Mouse (Mus musculus) layer of hippocampus, adult 2 months (tissue): ENCODE results near the gene Adamts17. TPM values are rescaled to one million over a fixed set of nuclear protein-coding genes. Genes with fewer than 3 reads are reported as not detected.

ENCODE experiments used
- DNase-seq, 2 experiments: peaks; one replicate each; pipeline ENCODE4 v3.0.0; 2022; ENCODE audit warnings: low spot score in 2 of 2
- H3K27ac ChIP-seq: fragments of 200-600 bp; 2 replicates; pipeline ENCODE4 v1.8.1; 2022
- H3K4me3 ChIP-seq: fragments of 200-600 bp; 2 replicates; pipeline ENCODE4 v1.8.1; 2022; ENCODE audit warnings: mild to moderate bottlenecking
- CTCF ChIP-seq: fragments of 200-600 bp; conservative IDR thresholded peaks from 2 replicates; pipeline ENCODE4 v1.8.1; 2022; ENCODE audit warnings: antibody characterized with exemption, mild to moderate bottlenecking, moderate library complexity
- total RNA-seq, 2 experiments: library from RNA; stranded (reverse); gene quantifications; 2 replicates each; pipeline ENCODE4 v1.2.3; 2021

Adamts17 gene
- total RNA-seq, 2 experiments from 2014 or later, result 27.3 to 32.7 TPM

DNA sequence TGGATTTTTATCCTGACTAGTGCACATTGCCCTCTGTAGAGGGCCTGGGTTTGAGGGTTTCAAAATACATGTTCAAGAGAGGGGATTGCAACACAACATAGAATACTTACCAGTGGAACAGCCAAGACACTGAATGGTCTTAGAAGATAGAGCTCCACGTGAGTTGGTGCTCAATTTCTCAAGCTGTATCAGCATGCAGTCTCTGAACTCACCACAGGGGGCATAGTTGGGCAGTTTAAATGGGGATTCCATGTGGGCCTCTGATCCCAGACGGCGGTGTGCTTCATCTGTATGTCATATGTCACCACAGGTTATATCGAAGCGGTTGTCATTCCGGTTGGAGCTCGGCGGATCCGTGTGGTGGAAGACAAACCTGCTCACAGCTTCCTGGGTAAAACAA lies 222.2 kb downstream of the Adamts17 start:
- Histone ChIP-seq H3K4me3 (no peak overlapping the region), H3K27ac (no peak overlapping the region)
- peak; percentile 77 for TF ChIP-seq CTCF
- peak in 1 of 2 experiments; percentile 60 for DNase-seq

DNA sequence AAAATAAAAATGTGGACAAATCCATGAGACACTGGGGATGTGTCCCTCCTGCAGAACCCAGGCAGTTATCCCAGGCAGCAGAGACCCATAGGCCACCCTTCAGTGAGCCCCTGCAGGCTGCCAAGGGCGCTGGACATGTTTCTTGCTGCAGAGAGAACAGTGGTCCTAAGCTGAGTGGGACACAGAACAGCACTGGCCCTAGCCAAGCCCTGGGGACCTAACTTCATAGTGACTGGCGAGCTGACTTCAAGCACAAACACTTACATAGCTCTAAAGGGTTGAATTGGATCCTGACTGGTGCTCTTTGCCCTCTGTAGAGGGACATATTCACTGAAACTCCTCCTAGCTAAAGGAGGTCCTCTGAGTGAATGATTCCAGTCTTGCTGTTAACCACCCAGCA lies 223.0 kb downstream of the Adamts17 start:
- DNase-seq, result no peak
- TF ChIP-seq CTCF, result no peak
- Histone ChIP-seq H3K4me3 (no peak overlapping the region), H3K27ac (no peak overlapping the region)

GRCm38 (mm10) chr7:67064627-67065305 lies 225.2 kb downstream of the Adamts17 start:
- no peak for TF ChIP-seq CTCF
- H3K27ac ChIP-seq, result peak overlapping the region; percentile 64
- H3K4me3 ChIP-seq, result no peak overlapping the region
- peak; percentile 49 for DNase-seq

DNA sequence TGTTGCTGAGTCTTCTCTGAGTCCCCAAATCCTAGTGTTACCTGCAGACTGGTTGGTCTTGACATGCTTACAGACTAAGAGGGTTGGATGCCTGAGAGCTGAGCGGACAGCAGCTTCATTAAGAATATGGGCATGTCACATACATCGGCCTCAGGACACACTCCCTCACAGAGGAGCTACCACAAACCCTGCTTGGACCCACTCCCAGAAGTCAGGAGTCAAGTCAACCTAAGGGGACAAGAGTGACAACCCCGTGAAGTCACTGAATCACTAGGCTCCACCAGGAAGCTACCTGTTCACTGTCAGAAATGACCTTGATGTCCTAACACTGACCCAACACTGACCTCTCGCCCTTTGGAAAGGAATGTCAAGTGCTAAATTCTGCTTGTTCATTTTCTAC lies 226.1 kb downstream of the Adamts17 start:
- no peak for DNase-seq
- H3K4me3 ChIP-seq, result no peak overlapping the region
- H3K27ac ChIP-seq, result no peak overlapping the region
- no peak for TF ChIP-seq CTCF

DNA sequence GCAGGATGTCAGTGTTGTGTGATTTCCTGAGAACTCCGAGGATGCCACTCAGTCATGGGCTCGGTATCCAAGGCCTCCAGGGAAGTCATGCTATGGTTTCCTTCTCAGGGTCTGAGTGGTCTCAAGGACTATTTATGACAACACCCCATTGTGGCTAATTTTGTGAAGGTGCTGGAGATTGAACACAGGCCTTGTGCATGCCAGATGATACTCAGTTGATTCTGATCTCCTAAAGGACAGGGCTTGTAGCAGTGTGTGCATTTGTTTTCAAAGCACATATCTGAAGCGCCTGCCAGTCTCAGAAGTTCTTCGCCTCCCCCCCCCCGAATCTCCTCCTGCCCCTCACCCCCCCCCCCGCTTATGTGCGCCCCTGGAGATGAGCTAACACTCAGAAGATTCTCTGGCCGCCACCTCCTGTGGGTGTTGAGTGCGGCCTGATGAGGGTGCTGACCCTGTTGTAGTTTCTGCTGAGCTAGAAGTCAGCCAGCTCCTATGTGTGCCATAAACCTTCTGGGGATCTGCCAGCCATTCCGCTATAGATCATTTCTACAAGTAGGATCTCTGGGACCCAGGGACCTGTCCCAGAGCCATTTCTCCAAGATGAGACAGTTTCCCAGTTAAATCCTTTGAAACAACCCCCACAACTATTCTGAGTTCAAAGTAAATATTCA lies 232.6 kb downstream of the Adamts17 start:
- no peak for DNase-seq
- Histone ChIP-seq H3K27ac (no peak overlapping the region), H3K4me3 (no peak overlapping the region)
- TF ChIP-seq CTCF, result no peak

DNA sequence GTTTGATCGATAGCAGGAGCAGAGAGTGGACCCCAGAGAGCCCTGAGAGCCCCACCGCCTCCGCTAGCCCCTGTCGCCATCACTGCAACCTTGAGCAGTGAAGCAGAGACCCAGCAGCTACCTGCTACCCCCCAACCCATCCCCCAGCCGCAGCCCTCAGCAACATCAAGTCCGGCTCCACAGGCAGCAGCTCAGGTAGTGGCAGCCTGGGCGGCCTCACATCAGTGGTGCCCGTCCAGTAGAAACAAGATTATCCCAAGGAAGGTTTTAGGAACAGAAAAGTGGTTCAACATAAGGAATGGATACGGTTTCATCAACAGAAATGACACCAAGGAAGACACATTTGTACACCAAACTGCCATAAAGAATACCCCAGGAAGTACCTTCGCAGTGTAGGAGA lies 243.2 kb downstream of the Adamts17 start:
- DNase-seq, result no peak
- no peak for TF ChIP-seq CTCF

GRCm38 (mm10) chr7:67087759-67088158 lies 248.2 kb downstream of the Adamts17 start:
- no peak overlapping the region for H3K4me3 ChIP-seq
- no peak for TF ChIP-seq CTCF
- peak overlapping the region; percentile 18; the same call in 1 of the 2 replicates for H3K27ac ChIP-seq
- DNase-seq, result peak; percentile 16 to 39

More for the DNA sequence above, 243.2 kb downstream of the Adamts17 start:
- Histone ChIP-seq H3K27ac (no peak overlapping the region), H3K4me3 (no peak overlapping the region)

DNA sequence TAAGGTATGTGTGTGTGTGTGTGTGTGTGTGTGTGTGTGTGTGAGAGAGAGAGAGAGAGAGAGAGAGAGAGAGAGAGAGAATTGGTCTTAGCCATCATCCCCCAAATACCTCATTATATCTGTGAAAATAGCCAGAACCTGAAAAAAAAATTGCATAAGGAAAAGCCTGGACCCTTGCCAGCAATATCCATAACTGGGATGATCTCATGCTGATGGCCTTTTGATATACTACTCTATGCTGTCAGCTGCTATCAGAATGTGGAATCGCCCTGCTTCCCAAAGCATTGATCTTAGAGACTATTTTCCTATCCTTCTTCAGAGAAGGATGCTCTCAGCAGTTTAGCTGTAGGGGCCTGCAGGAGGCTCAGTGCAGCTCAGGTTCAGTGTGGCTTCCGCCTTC lies 257.6 kb downstream of the Adamts17 start:
- DNase-seq, result no peak
- Histone ChIP-seq H3K4me3 (no peak overlapping the region), H3K27ac (no peak overlapping the region)
- TF ChIP-seq CTCF, result no peak

GRCm38 (mm10) chr7:67101418-67101973 lies 262.0 kb downstream of the Adamts17 start:
- no peak for TF ChIP-seq CTCF
- H3K27ac ChIP-seq, result no peak overlapping the region
- DNase-seq, result no peak
- no peak overlapping the region for H3K4me3 ChIP-seq

DNA sequence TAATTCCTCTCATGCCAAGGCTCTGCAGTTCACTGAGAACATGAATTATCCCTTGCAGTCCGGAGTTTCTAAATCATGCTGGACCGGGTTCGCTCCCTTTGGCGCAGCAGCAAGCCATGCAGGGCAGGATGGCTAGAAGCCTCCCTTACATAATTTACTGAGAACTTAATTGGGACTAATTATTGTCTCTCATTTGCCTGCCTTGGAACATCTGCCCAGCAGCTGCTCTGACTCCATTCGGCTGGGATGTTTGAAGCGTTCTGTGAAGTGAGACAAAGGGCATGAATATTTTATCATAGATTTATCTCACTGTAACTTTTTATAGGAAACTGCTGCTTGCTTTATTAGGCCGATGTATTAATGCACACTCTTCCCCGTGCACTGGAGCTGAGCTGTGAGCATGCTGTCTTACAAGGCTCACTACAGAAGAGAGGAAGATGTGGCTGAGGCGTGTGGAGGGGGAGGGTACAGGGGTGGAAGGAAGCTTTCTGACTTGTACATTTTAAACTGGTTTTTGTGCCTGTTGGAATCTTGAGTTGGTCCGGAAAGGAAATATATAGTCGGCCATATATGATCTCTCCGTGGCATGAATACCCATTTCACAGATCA lies 271.1 kb downstream of the Adamts17 start:
- Histone ChIP-seq H3K4me3 (no peak overlapping the region), H3K27ac (no peak overlapping the region)
- DNase-seq, result no peak
- TF ChIP-seq CTCF, result no peak

DNA sequence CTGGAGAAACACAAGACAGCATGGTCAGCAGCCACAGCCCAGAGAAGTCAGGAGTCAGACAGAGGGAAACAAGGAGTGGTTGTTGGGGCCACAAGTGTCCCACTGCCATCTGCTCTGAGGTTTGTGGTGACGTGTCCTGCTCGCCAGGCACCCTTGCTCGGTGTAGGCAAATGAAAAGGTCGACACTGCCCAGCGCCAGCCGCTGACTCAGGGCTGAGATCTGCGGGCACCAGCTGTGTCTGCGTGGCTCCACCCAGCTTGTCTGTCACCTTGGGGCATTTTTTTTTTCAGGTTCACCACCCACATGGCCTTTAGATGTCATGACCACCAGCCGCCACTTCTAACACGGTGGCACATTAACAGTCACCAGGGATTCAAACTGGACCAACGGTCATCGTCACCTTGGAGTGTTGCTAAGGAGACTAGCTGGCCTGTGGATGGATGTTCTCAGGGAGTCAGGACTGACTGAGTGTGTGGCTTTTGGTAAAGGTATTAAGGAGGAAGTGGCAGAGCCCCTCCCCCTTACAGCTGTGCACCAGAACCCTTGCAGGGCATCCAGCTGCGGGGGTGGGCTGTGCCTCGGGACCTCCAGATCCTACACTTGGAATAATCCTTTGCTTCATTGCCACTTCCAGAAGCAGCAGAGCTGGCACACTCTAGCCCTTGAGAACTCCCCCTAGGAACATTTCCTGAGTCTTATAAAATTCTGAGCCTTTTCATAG lies 273.1 kb downstream of the Adamts17 start:
- no peak for TF ChIP-seq CTCF
- Histone ChIP-seq H3K27ac (no peak overlapping the region), H3K4me3 (no peak overlapping the region)
- no peak for DNase-seq

- DNase-seq, result no peak
- no peak for TF ChIP-seq CTCF
- H3K4me3 ChIP-seq, result no peak overlapping the region
- no peak overlapping the region for H3K27ac ChIP-seq
Observed at GRCm38 (mm10) chr7:67114056-67114455, 274.5 kb downstream of the Adamts17 start.

GRCm38 (mm10) chr7:67115056-67115455 lies 275.5 kb downstream of the Adamts17 start:
- H3K27ac ChIP-seq, result no peak overlapping the region
- no peak for TF ChIP-seq CTCF
- no peak for DNase-seq
- H3K4me3 ChIP-seq, result no peak overlapping the region
